Mouse (Mus musculus): ENCODE data around the gene Yes1. TPM values are rescaled to one million over a fixed set of nuclear protein-coding genes. Genes with fewer than 3 reads are reported as not detected.

The Yes1 gene
- 0.51 and 0.59 TPM in 2 replicates for polyA plus RNA-seq (2012; rRNA removed)

- TF ChIP-seq POLR2A (IDR thresholded peaks at IDR 0.05; ENCODE audit: control insufficient read depth, extremely low read depth, insufficient read depth, low read length, poor library complexity) = no peak
- TF ChIP-seq CTCF (IDR thresholded peaks at IDR 0.05; ENCODE audit: borderline replicate concordance, control insufficient read depth, extremely low read depth, insufficient read depth, low read length, poor library complexity) = no peak
- DNase-seq = peak; percentile 71
- H3K4me1 ChIP-seq (replicated peaks; ENCODE audit: control insufficient read depth, insufficient read depth, low read length) = peaks cover 12% of the 10 kb centered on the region
Observed at GRCm38 (mm10) chr5:32610801-32611340, at the start of gene Yes1. TSS of gene Yes1 (plus strand) at chr5:32611171.

GRCm38 (mm10) chr5:32564697-32565096, 46.3 kb upstream of the Yes1 start:
- H3K27ac ChIP-seq (ENCODE audit: control insufficient read depth, insufficient read depth, low read length) = no peak overlapping the region
- TF ChIP-seq POLR2A (IDR thresholded peaks at IDR 0.05; ENCODE audit: control insufficient read depth, extremely low read depth, insufficient read depth, low read length, poor library complexity) (no peak), CTCF (IDR thresholded peaks at IDR 0.05; ENCODE audit: borderline replicate concordance, control insufficient read depth, extremely low read depth, insufficient read depth, low read length, poor library complexity) (no peak)
- H3K4me3 ChIP-seq (ENCODE audit: control insufficient read depth, insufficient read depth, low read length) = no peak overlapping the region
- no peak for DNase-seq
- H3K27me3 ChIP-seq (ENCODE audit: control insufficient read depth, insufficient read depth, low read length) = no peaks in the 10 kb centered on the region
- no peaks in the 10 kb centered on the region for H3K4me1 ChIP-seq (replicated peaks; ENCODE audit: control insufficient read depth, insufficient read depth, low read length)
- 90% methylated on average over 1 of the region's 1 CpGs for WGBS
- H3K36me3 ChIP-seq (ENCODE audit: control insufficient read depth, insufficient read depth, low read length) = no peaks in the 10 kb centered on the region

More at GRCm38 (mm10) chr5:32610801-32611340, at the start of gene Yes1:
- 1% methylated on average over 63 of the region's 69 CpGs for WGBS
- no peaks in the 10 kb centered on the region for H3K36me3 ChIP-seq (ENCODE audit: control insufficient read depth, insufficient read depth, low read length)
- H3K27ac ChIP-seq (ENCODE audit: control insufficient read depth, insufficient read depth, low read length) = no peak within 1 kb of the TSS
- peaks cover 11% of the 10 kb centered on the region for H3K27me3 ChIP-seq (ENCODE audit: control insufficient read depth, insufficient read depth, low read length)
- peak within 1 kb of the TSS; percentile 59 for H3K4me3 ChIP-seq (ENCODE audit: control insufficient read depth, insufficient read depth, low read length)

- WGBS = 18% methylated on average over 5 of the region's 5 CpGs
- Histone ChIP-seq H3K4me3 (ENCODE audit: control insufficient read depth, insufficient read depth, low read length) (no peak overlapping the region), H3K27me3 (ENCODE audit: control insufficient read depth, insufficient read depth, low read length) (no peaks in the 10 kb centered on the region), H3K36me3 (ENCODE audit: control insufficient read depth, insufficient read depth, low read length) (no peaks in the 10 kb centered on the region), H3K4me1 (replicated peaks; ENCODE audit: control insufficient read depth, insufficient read depth, low read length) (no peaks in the 10 kb centered on the region), H3K27ac (ENCODE audit: control insufficient read depth, insufficient read depth, low read length) (no peak overlapping the region)
- no peak for DNase-seq
- TF ChIP-seq CTCF (IDR thresholded peaks at IDR 0.05; ENCODE audit: borderline replicate concordance, control insufficient read depth, extremely low read depth, insufficient read depth, low read length, poor library complexity) (no peak), POLR2A (IDR thresholded peaks at IDR 0.05; ENCODE audit: control insufficient read depth, extremely low read depth, insufficient read depth, low read length, poor library complexity) (no peak)
Observed at GRCm38 (mm10) chr5:32571802-32572201, 39.2 kb upstream of the Yes1 start.

- H3K36me3 ChIP-seq (ENCODE audit: control insufficient read depth, insufficient read depth, low read length) = no peaks in the 10 kb centered on the region
- no peaks in the 10 kb centered on the region for H3K4me1 ChIP-seq (replicated peaks; ENCODE audit: control insufficient read depth, insufficient read depth, low read length)
- no peak overlapping the region for H3K27ac ChIP-seq (ENCODE audit: control insufficient read depth, insufficient read depth, low read length)
- no peaks in the 10 kb centered on the region for H3K27me3 ChIP-seq (ENCODE audit: control insufficient read depth, insufficient read depth, low read length)
- WGBS = 13% methylated on average over 5 of the region's 5 CpGs
- DNase-seq = peak; percentile 44
- TF ChIP-seq CTCF (IDR thresholded peaks at IDR 0.05; ENCODE audit: borderline replicate concordance, control insufficient read depth, extremely low read depth, insufficient read depth, low read length, poor library complexity) = no peak
- TF ChIP-seq POLR2A (IDR thresholded peaks at IDR 0.05; ENCODE audit: control insufficient read depth, extremely low read depth, insufficient read depth, low read length, poor library complexity) = no peak
- no peak overlapping the region for H3K4me3 ChIP-seq (ENCODE audit: control insufficient read depth, insufficient read depth, low read length)
Observed at GRCm38 (mm10) chr5:32588136-32588535, 22.8 kb upstream of the Yes1 start.

- WGBS = 7% methylated on average over 4 of the region's 4 CpGs
- DNase-seq = no peak
- Histone ChIP-seq H3K27ac (ENCODE audit: control insufficient read depth, insufficient read depth, low read length) (no peak overlapping the region), H3K4me3 (ENCODE audit: control insufficient read depth, insufficient read depth, low read length) (no peak overlapping the region), H3K4me1 (replicated peaks; ENCODE audit: control insufficient read depth, insufficient read depth, low read length) (no peaks in the 10 kb centered on the region), H3K27me3 (ENCODE audit: control insufficient read depth, insufficient read depth, low read length) (no peaks in the 10 kb centered on the region), H3K36me3 (ENCODE audit: control insufficient read depth, insufficient read depth, low read length) (no peaks in the 10 kb centered on the region)
- no peak for TF ChIP-seq CTCF (IDR thresholded peaks at IDR 0.05; ENCODE audit: borderline replicate concordance, control insufficient read depth, extremely low read depth, insufficient read depth, low read length, poor library complexity)
- no peak for TF ChIP-seq POLR2A (IDR thresholded peaks at IDR 0.05; ENCODE audit: control insufficient read depth, extremely low read depth, insufficient read depth, low read length, poor library complexity)
Observed at GRCm38 (mm10) chr5:32593793-32594192, 17.2 kb upstream of the Yes1 start.

- no peak overlapping the region for H3K27ac ChIP-seq (ENCODE audit: control insufficient read depth, insufficient read depth, low read length)
- no peaks in the 10 kb centered on the region for H3K4me1 ChIP-seq (replicated peaks; ENCODE audit: control insufficient read depth, insufficient read depth, low read length)
- no peak overlapping the region for H3K4me3 ChIP-seq (ENCODE audit: control insufficient read depth, insufficient read depth, low read length)
- no peak for DNase-seq
- WGBS = 24% methylated on average over 5 of the region's 5 CpGs
- H3K27me3 ChIP-seq (ENCODE audit: control insufficient read depth, insufficient read depth, low read length) = no peaks in the 10 kb centered on the region
- TF ChIP-seq CTCF (IDR thresholded peaks at IDR 0.05; ENCODE audit: borderline replicate concordance, control insufficient read depth, extremely low read depth, insufficient read depth, low read length, poor library complexity) (no peak), POLR2A (IDR thresholded peaks at IDR 0.05; ENCODE audit: control insufficient read depth, extremely low read depth, insufficient read depth, low read length, poor library complexity) (no peak)
- no peaks in the 10 kb centered on the region for H3K36me3 ChIP-seq (ENCODE audit: control insufficient read depth, insufficient read depth, low read length)
Observed at GRCm38 (mm10) chr5:32594358-32594757, 16.6 kb upstream of the Yes1 start.

GRCm38 (mm10) chr5:32605911-32606310, 5.1 kb upstream of the Yes1 start:
- no peak for TF ChIP-seq POLR2A (IDR thresholded peaks at IDR 0.05; ENCODE audit: control insufficient read depth, extremely low read depth, insufficient read depth, low read length, poor library complexity)
- TF ChIP-seq CTCF (IDR thresholded peaks at IDR 0.05; ENCODE audit: borderline replicate concordance, control insufficient read depth, extremely low read depth, insufficient read depth, low read length, poor library complexity) = no peak
- H3K36me3 ChIP-seq (ENCODE audit: control insufficient read depth, insufficient read depth, low read length) = no peaks in the 10 kb centered on the region
- H3K4me3 ChIP-seq (ENCODE audit: control insufficient read depth, insufficient read depth, low read length) = no peak overlapping the region
- H3K4me1 ChIP-seq (replicated peaks; ENCODE audit: control insufficient read depth, insufficient read depth, low read length) = peaks cover 7% of the 10 kb centered on the region
- H3K27ac ChIP-seq (ENCODE audit: control insufficient read depth, insufficient read depth, low read length) = no peak overlapping the region
- H3K27me3 ChIP-seq (ENCODE audit: control insufficient read depth, insufficient read depth, low read length) = peaks cover 2% of the 10 kb centered on the region; the same call in 1 of the 2 replicates
- no peak for DNase-seq
- 89% methylated on average over 1 of the region's 1 CpGs for WGBS
